Mouse (Mus musculus) testis, adult 2 months (tissue): ENCODE measurements around the gene Fzr1. TPM values are rescaled to one million over a fixed set of nuclear protein-coding genes. Genes with fewer than 3 reads are reported as not detected.

Experiments
- H3K27ac ChIP-seq: fragments of 200-500 bp; 2 replicates; pipeline ENCODE4 v1.5.1; 2012; ENCODE audit warnings: low read depth, low read length; ENCODE audit not compliant: control insufficient read depth, insufficient read depth
- H3K27me3 ChIP-seq: fragments of 200-500 bp; 2 replicates; pipeline ENCODE4 v1.6.1; 2012; ENCODE audit warnings: mild to moderate bottlenecking, low read length, moderate library complexity; ENCODE audit not compliant: control insufficient read depth, insufficient read depth
- H3K36me3 ChIP-seq: fragments of 200-500 bp; 2 replicates; pipeline ENCODE4 v1.6.1; 2012; ENCODE audit warnings: mild to moderate bottlenecking, low read length; ENCODE audit not compliant: control insufficient read depth, insufficient read depth
- H3K4me1 ChIP-seq: fragments of 200-500 bp; 2 replicates; pipeline ENCODE4 v1.6.1; 2012; ENCODE audit warnings: low read length; ENCODE audit not compliant: control insufficient read depth, insufficient read depth
- H3K4me3 ChIP-seq: fragments of 200-500 bp; 2 replicates; pipeline ENCODE4 v1.5.1; 2012; ENCODE audit warnings: low read depth, mild to moderate bottlenecking, low read length, moderate library complexity, mixed read lengths; ENCODE audit not compliant: control insufficient read depth
- CTCF ChIP-seq: fragments of 200-500 bp; IDR thresholded peaks from 2 replicates; pipeline ENCODE4 v1.5.1; 2012; ENCODE audit warnings: low read depth, mild to moderate bottlenecking, inconsistent platforms, low read length, moderate library complexity; ENCODE audit not compliant: control insufficient read depth, insufficient read depth, insufficient replicate concordance
- POLR2A ChIP-seq: fragments of 200-500 bp; IDR thresholded peaks from 2 replicates; pipeline ENCODE4 v1.6.1; 2012; ENCODE audit warnings: low read depth, mild to moderate bottlenecking, inconsistent platforms, low read length, moderate library complexity; ENCODE audit not compliant: control insufficient read depth
- polyA plus RNA-seq: library from polyadenylated mRNA; depleted of rRNA; stranded (reverse); fragments of >200 nt; gene quantifications from 2 replicates; pipeline ENCODE4 v1.2.3, GENCODE M21; 2012; rRNA removed

The Fzr1 gene
- polyA plus RNA-seq, 1 experiment, result 161 TPM

DNA sequence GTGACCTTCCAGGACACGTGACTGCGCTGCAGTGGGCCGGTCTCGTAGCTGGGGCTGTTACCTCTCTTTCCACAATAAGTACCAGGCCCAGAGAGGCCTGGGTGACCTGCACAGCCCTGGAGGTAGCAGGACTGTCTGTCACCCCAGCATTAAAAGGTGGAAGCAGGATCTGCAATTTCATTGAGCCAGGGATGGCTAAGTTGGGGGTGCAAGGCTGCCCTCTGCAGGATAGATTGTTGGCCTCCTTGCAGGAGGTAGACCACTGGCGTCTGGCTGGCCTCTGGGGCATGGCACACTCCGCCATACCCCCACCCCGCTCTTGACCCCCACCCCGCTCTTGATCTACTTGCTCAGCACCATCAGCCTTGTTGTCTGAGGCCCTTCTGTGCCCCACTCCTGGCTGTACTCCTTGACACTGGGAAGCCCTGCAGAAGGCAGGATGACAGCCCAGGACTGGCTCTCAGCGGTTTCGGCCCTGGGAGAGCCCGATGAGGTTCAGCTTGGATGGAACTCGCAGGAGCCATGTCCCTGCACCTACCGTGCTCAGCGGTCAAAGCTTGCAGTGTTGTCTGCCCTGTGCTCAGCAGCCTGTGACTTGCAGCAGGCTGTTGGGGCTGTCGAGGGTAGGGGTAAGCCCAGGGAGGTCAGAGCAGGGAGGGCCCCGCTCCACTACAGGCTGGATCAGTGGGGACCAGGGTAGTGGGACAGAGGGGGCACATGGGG, 61.8 kb downstream of the Fzr1 start:
- Histone ChIP-seq H3K4me1 (peaks cover 13% of the 10 kb centered on the region), H3K27me3 (no peaks in the 10 kb centered on the region), H3K4me3 (no peak overlapping the region), H3K27ac (no peak overlapping the region), H3K36me3 (no peaks in the 10 kb centered on the region)
- peak; percentile 18; the same call in 1 of the 2 replicates for TF ChIP-seq CTCF
- no peak for TF ChIP-seq POLR2A

Other genes with a start within 250 kb of the Fzr1 start
- 5.6 and 6.0 TPM in 2 replicates for gene Zbtb7a, start 243.3 kb downstream of the Fzr1 start, polyA plus RNA-seq
- gene Pias4, start 210.6 kb downstream of the Fzr1 start, polyA plus RNA-seq, result 164 and 184 TPM in 2 replicates
- 1,507 and 1,673 TPM in 2 replicates for gene Eef2, start 201.9 kb downstream of the Fzr1 start, polyA plus RNA-seq
- 52.6 and 61.6 TPM in 2 replicates for gene Dapk3, start 195.5 kb downstream of the Fzr1 start, polyA plus RNA-seq
- 1.4 and 1.8 TPM in 2 replicates for gene 4930442H23Rik, start 194.7 kb downstream of the Fzr1 start, polyA plus RNA-seq
- gene Nmrk2, start 176.5 kb downstream of the Fzr1 start, polyA plus RNA-seq, result not detected in 2 replicates
- gene Atcay, start 147.7 kb downstream of the Fzr1 start, polyA plus RNA-seq, result 0.25 and 0.26 TPM in 2 replicates
- 11.6 and 12.5 TPM in 2 replicates for gene Zfr2, start 145.4 kb downstream of the Fzr1 start, polyA plus RNA-seq
- gene Matk, start 125.6 kb downstream of the Fzr1 start, polyA plus RNA-seq, result 3.0 and 3.5 TPM in 2 replicates
- gene Mrpl54, start 111.6 kb downstream of the Fzr1 start, polyA plus RNA-seq, result 181 and 261 TPM in 2 replicates
- 53.5 and 77.2 TPM in 2 replicates for gene Apba3, start 111.6 kb downstream of the Fzr1 start, polyA plus RNA-seq
- gene Tjp3, start 86.9 kb downstream of the Fzr1 start, polyA plus RNA-seq, result 0.56 and 0.99 TPM in 2 replicates
- gene Pip5k1c, start 85.6 kb downstream of the Fzr1 start, polyA plus RNA-seq, result 10.1 and 10.4 TPM in 2 replicates
- gene Cactin, start 57.4 kb downstream of the Fzr1 start, polyA plus RNA-seq, result 13.4 and 16.5 TPM in 2 replicates
- gene Tbxa2r, start 49.8 kb downstream of the Fzr1 start, polyA plus RNA-seq, result 0.47 and 0.91 TPM in 2 replicates
- 3.3 and 4.1 TPM in 2 replicates for gene Gipc3, start 35.2 kb downstream of the Fzr1 start, polyA plus RNA-seq
- 23.0 and 27.7 TPM in 2 replicates for gene Hmg20b, start 28.0 kb downstream of the Fzr1 start, polyA plus RNA-seq
- 33.1 and 39.7 TPM in 2 replicates for gene Mfsd12, start 21.0 kb downstream of the Fzr1 start, polyA plus RNA-seq
- 273 and 296 TPM in 2 replicates for gene 4930404N11Rik, start 12.7 kb downstream of the Fzr1 start, polyA plus RNA-seq
- 38.5 and 46.3 TPM in 2 replicates for gene Dohh, start 5.9 kb upstream of the Fzr1 start, polyA plus RNA-seq
- 1.2 and 1.6 TPM in 2 replicates for gene Gm48551, start 6.0 kb upstream of the Fzr1 start, polyA plus RNA-seq
- 0.65 TPM in 1 of 2 replicates, not detected in the other for gene Gm48552, start 10.5 kb upstream of the Fzr1 start, polyA plus RNA-seq
- 3,568 and 3,612 TPM in 2 replicates for gene Smim24, start 14.5 kb upstream of the Fzr1 start, polyA plus RNA-seq
- 9.8 and 9.9 TPM in 2 replicates for gene Nfic, start 77.1 kb upstream of the Fzr1 start, polyA plus RNA-seq
- 147 and 163 TPM in 2 replicates for gene Celf5, start 104.2 kb upstream of the Fzr1 start, polyA plus RNA-seq
- gene Ncln, start 117.9 kb upstream of the Fzr1 start, polyA plus RNA-seq, result 70.4 and 71.3 TPM in 2 replicates
- 0.04 and 0.13 TPM in 2 replicates for gene S1pr4, start 121.6 kb upstream of the Fzr1 start, polyA plus RNA-seq
- 1.0 and 1.2 TPM in 2 replicates for gene Gna15, start 145.7 kb upstream of the Fzr1 start, polyA plus RNA-seq
- gene Gna11, start 166.7 kb upstream of the Fzr1 start, polyA plus RNA-seq, result 26.3 and 28.9 TPM in 2 replicates
- gene Aes, start 181.0 kb upstream of the Fzr1 start, polyA plus RNA-seq, result 154 and 172 TPM in 2 replicates
- 19.0 and 22.1 TPM in 2 replicates for gene Tle2, start 196.0 kb upstream of the Fzr1 start, polyA plus RNA-seq
- gene Tle6, start 222.6 kb upstream of the Fzr1 start, polyA plus RNA-seq, result 16.5 and 16.9 TPM in 2 replicates
- 0.47 and 0.68 TPM in 2 replicates for gene BC025920, start 227.8 kb upstream of the Fzr1 start, polyA plus RNA-seq
- 6.7 and 7.2 TPM in 2 replicates for gene Sirt6, start 249.3 kb upstream of the Fzr1 start, polyA plus RNA-seq